Mouse (Mus musculus) stomach, postnatal 0 days (tissue): ENCODE data around the gene Rap1gap2.

Source experiments
- CTCF ChIP-seq: IDR thresholded peaks from 2 replicates; pipeline ENCODE4 v1.5.1; 2016; ENCODE audit warnings: antibody characterized with exemption, low read depth, mild to moderate bottlenecking, moderate library complexity
- EP300 ChIP-seq: optimal IDR thresholded peaks from 2 replicates; pipeline ENCODE3; 2016; ENCODE audit warnings: antibody characterized with exemption

GRCm38 (mm10) chr11:74560600-74561227 is 50.0 kb downstream of the Rap1gap2 start:
- TF ChIP-seq CTCF = no peak
- no peak for TF ChIP-seq EP300
